Mouse (Mus musculus) thymus, adult 2 months (tissue): ENCODE results near the gene Phf21a. TPM values are rescaled to one million over a fixed set of nuclear protein-coding genes. Genes with fewer than 3 reads are reported as not detected.

Experiments used
- DNase-seq: peaks from one replicate; pipeline ENCODE4 v3.0.0; 2021
- H3K27ac ChIP-seq: fragments of 200-500 bp; 2 replicates; pipeline ENCODE4 v1.5.1; 2012; ENCODE audit warnings: low read length, control low read depth; ENCODE audit not compliant: control insufficient read depth, insufficient read depth
- H3K27me3 ChIP-seq: fragments of 200-500 bp; 2 replicates; pipeline ENCODE4 v1.6.1; 2012; ENCODE audit warnings: mild to moderate bottlenecking, low read length, moderate library complexity, mixed read lengths; ENCODE audit not compliant: control insufficient read depth, insufficient read depth
- H3K36me3 ChIP-seq: fragments of 200-500 bp; 2 replicates; pipeline ENCODE4 v1.6.1; 2012; ENCODE audit warnings: mild to moderate bottlenecking, low read length, moderate library complexity; ENCODE audit not compliant: control insufficient read depth, insufficient read depth
- H3K4me1 ChIP-seq: fragments of 200-500 bp; replicated peaks from 2 replicates; pipeline ENCODE4 v1.6.1; 2012; ENCODE audit warnings: low read length; ENCODE audit not compliant: control insufficient read depth, insufficient read depth
- H3K4me3 ChIP-seq: fragments of 200-500 bp; 2 replicates; pipeline ENCODE4 v1.5.1; 2012; ENCODE audit warnings: mild to moderate bottlenecking, low read length, control low read depth, moderate library complexity; ENCODE audit not compliant: control insufficient read depth, insufficient read depth
- CTCF ChIP-seq: fragments of 200-500 bp; IDR thresholded peaks from 2 replicates; pipeline ENCODE4 v1.5.1; 2012; ENCODE audit warnings: mild to moderate bottlenecking, control low read depth, low read length, moderate library complexity, borderline replicate concordance; ENCODE audit not compliant: control insufficient read depth, poor library complexity, insufficient read depth; ENCODE audit errors: extremely low read depth
- POLR2A ChIP-seq: fragments of 200-500 bp; IDR thresholded peaks from 2 replicates; pipeline ENCODE4 v1.6.1; 2012; ENCODE audit warnings: mild to moderate bottlenecking, low read length, control low read depth, moderate library complexity; ENCODE audit not compliant: control insufficient read depth, poor library complexity, insufficient read depth; ENCODE audit errors: extremely low read depth
- WGBS: fragments of 180-500 bp; shearing (Covaris S2); methylation state at CpG from one replicate; pipeline ENCODE4 v1.1.7; 2018; 5-methylcytosine and 5-hydroxymethylcytosine counted together
- polyA plus RNA-seq: library from polyadenylated mRNA; depleted of rRNA; stranded (reverse); fragments of >200 nt; gene quantifications from 2 replicates; pipeline ENCODE4 v1.2.3, GENCODE M21; 2012

Gene Phf21a
- polyA plus RNA-seq, 1 experiment = 81.6 TPM

DNA sequence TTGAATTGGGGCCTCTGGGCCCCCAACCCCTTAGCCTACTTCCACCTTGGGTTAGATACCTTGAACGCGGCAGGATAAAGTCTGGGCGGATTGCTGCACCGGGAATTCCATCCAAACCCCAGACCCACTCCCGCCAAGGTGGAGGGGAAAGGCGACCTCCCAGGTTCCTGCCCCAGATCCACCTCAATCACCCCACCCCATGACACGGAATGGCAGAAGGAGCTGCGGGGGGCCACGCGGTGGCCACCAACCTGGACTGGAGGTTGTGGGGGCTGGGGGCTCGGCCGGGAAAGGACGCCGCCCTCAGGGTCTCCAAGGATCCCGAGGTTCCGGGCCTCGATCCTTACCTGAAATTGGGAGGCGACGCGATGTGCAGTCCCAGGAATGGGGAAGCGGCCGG is 307.8 kb downstream of the Phf21a start:
- H3K4me1 ChIP-seq = peaks cover 5% of the 10 kb centered on the region; the same call in 1 of the 2 replicates
- DNase-seq = no peak
- no peak overlapping the region for H3K27ac ChIP-seq
- H3K27me3 ChIP-seq = peaks cover 5% of the 10 kb centered on the region
- TF ChIP-seq POLR2A = no peak
- no peak for TF ChIP-seq CTCF
- H3K4me3 ChIP-seq = no peak overlapping the region
- 19% methylated on average over 22 of the region's 22 CpGs for WGBS
- no peaks in the 10 kb centered on the region for H3K36me3 ChIP-seq

DNA sequence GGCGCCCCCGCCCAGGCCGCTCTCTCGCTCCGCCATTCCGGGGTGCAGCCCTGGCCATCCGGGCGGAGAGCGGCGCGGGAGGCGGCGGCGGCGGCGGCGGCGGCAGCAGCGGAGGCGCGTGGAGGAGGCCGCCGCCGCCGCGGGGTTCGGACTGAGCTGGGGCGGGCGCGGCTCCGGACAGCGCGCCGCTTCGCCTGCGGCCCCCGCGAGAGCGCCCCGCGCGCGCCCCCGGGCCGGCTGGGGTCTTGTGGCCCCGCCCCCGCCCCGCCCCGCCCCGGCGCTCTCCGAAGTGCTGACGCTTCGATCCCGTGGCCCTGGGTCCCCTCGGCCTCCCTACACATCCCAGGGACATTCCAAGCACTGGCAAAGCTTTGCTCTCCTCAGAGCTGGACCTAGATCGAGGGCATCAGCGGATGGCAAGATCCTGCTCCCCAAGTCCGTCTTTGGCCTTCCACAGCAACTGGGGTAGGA is 308.2 kb downstream of the Phf21a start, which contains the start of gene Mapk8ip1:
Mapk8ip1 (minus strand) TSS at position 173 of the 471 bp plus-strand sequence.
- Histone ChIP-seq H3K4me3 (no peak within 1 kb of the TSS), H3K27ac (no peak within 1 kb of the TSS), H3K27me3 (peaks cover 5% of the 10 kb centered on the region), H3K4me1 (peaks cover 5% of the 10 kb centered on the region; the same call in 1 of the 2 replicates), H3K36me3 (no peaks in the 10 kb centered on the region)
- no peak for TF ChIP-seq CTCF
- TF ChIP-seq POLR2A = no peak
- WGBS = 19% methylated on average over 59 of the region's 59 CpGs
- no peak for DNase-seq

DNA sequence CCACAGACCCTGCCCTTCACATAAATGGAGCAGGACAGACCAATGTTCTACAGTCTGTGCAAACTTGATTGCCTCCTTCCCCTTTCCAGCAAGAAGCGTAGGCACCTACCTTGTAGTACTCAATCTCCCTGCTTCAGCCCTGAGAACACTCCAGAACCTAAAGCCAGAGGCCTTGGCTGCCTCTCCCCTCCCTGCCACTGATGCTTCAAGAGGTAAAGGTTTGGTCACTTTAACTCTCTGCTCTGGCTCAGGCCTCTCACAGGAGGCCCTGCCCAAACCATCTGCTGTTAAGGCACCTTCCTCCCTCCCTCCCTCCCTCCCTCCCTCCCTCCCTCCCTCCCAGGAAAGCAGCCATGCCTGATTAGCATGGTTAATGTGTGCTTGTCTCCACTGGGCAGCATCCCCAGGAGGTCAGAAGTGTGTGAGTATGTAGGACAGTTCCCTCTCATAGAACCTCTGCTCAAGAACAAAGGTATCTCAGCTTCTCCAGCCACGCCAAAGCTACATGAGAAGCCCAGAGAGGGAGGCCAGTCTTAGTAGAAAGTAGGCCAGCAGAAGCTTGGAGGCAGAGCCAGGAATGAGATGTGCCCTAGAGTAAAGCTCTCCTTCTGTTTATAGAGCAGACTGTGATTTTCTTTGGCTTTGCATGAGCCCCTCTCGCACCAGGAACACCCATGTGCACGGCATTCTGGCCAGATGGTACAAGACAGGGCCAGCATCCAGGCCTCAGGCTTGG is 309.8 kb downstream of the Phf21a start:
- Histone ChIP-seq H3K27me3 (peaks cover 5% of the 10 kb centered on the region), H3K4me3 (no peak overlapping the region), H3K4me1 (peaks cover 5% of the 10 kb centered on the region; the same call in 1 of the 2 replicates), H3K36me3 (no peaks in the 10 kb centered on the region), H3K27ac (no peak overlapping the region)
- DNase-seq = no peak
- TF ChIP-seq POLR2A (no peak), CTCF (no peak)
- WGBS = 90% methylated on average over 4 of the region's 4 CpGs

DNA sequence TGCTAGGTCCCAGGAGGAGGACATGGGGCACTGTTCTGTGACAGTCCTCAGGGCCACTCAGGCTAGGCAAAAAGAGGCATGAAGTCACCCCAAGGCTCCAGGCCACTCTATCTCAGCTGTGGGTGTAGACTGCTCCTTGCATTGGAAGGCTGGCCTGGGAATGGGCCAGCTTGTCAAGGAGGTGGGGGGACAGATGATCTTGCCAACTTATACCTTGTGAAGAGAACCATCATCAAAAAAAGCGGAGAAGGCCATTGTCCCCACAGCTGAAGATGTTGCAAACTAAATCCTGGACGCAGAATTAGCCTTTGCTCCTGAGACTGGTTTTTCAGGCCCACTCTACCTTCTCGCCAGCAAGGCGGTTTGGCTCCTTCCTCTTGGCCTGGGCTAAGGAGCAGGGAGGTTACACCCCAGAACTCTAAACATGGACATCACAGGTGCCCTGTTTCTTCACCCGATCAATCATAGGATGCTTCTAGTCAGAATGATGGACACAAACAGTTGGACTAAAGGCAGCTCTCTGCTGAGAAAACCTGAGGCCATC is 310.9 kb downstream of the Phf21a start:
- TF ChIP-seq POLR2A = no peak
- TF ChIP-seq CTCF = no peak
- DNase-seq = no peak
- H3K36me3 ChIP-seq = no peaks in the 10 kb centered on the region; the same call in 1 of the 2 replicates
- peaks cover 5% of the 10 kb centered on the region for H3K27me3 ChIP-seq
- peaks cover 5% of the 10 kb centered on the region; the same call in 1 of the 2 replicates for H3K4me1 ChIP-seq
- H3K27ac ChIP-seq = no peak overlapping the region
- H3K4me3 ChIP-seq = no peak overlapping the region
- WGBS = 92% methylated on average over 5 of the region's 5 CpGs

DNA sequence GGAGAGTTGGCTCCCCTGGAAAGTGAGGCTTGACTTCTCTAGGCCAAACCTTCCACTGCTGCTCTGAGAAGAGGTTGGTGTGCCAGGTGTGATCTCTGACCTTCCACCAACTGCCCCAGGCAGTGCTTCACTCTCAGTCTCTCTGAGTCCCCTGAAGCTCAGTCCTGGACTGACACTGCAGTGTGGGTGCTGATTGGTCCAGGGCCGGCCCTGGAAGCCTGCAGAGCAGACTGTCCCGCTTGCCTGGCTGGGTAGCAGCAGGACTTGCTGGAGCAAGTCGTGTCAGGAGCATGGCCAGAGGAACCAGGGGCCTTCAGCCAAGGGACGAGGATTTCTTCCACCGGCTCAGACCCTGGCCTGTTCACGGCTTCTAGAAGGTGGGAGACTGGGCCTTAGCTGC is 311.8 kb downstream of the Phf21a start:
- no peak overlapping the region for H3K27ac ChIP-seq
- TF ChIP-seq CTCF = no peak
- TF ChIP-seq POLR2A = no peak
- no peak for DNase-seq
- H3K27me3 ChIP-seq = peaks cover 5% of the 10 kb centered on the region
- H3K36me3 ChIP-seq = no peaks in the 10 kb centered on the region; the same call in 1 of the 2 replicates
- peaks cover 5% of the 10 kb centered on the region; the same call in 1 of the 2 replicates for H3K4me1 ChIP-seq
- WGBS = 87% methylated on average over 6 of the region's 6 CpGs
- H3K4me3 ChIP-seq = no peak overlapping the region

DNA sequence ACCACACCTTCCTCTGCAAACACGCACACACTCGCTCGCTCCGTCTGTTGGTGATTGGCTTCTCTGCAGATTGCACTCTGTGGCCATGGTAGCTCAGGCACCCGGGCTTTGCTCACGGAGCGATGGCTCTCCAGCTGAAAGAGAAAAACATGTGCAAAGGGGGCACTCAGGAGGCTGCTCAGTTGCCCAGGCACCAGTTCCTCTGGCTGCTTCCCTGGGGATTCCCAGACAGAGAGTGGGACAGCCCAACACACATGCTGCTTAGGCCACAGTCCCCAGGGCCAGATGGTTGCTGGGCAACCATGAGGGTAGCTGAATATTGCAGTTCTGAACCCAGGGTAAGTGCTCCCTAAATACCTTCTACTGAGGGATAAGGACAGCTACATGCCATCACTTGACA is 312.8 kb downstream of the Phf21a start:
- H3K27me3 ChIP-seq = peaks cover 2% of the 10 kb centered on the region; the same call in 1 of the 2 replicates
- no peak for DNase-seq
- peaks cover under 1% of the 10 kb centered on the region; the same call in 1 of the 2 replicates for H3K36me3 ChIP-seq
- TF ChIP-seq CTCF (no peak), POLR2A (no peak)
- H3K4me1 ChIP-seq = peaks cover 5% of the 10 kb centered on the region; the same call in 1 of the 2 replicates
- H3K4me3 ChIP-seq = no peak overlapping the region
- H3K27ac ChIP-seq = no peak overlapping the region
- WGBS = 97% methylated on average over 7 of the region's 7 CpGs
